Mouse (Mus musculus) layer of hippocampus, adult 9-11 months (tissue): Measurements from ENCODE around the gene Vps13a.
A peak's percentile ranks its signal among the peaks of the same experiment; 100 is the strongest.

ENCODE experiments used
- DNase-seq: peaks from one replicate; pipeline ENCODE4 v3.0.0; 2022

The Vps13a gene

DNA sequence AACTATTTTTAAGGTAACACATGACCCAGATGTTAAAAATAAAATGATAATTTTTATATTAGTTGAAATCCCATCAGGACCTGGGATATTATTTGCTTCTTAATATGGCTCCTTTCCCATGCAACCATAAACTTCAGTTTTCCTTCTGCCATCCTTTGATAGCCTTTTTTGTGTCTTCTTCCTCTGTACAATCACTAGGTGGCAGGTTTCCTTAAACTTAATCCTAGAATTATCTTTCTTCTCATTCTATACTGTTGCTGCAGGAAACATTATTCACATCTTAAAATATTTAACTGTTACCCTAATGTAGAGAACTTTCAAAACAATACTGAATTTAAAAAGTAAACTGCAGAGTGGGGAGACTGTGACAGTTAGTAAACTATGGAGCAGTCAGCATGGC, 24.9 kb downstream of the Vps13a start:
- no peak for DNase-seq

- DNase-seq: no peak
Observed at GRCm38 (mm10) chr19:16755226-16755625, 25.5 kb downstream of the Vps13a start.

DNA sequence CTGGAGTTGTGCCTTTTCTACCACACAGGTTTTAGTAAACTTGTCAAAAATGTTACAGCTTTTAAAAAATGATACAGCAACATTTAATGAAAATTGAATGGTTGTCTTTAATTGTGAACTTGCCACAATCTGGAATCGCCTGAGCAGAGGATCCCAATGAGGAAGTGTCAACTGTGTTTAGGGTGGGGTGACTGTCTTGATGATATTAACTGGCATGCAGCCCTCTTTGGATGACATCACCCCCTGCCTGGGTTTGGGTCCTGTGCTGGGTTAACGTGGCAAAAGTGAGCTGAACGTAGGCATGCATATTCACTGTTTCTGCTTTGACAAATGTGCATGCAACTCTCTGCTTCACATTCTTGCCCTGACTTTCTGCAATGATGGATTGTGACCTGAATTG, 27.6 kb downstream of the Vps13a start:
- no peak for DNase-seq

DNA sequence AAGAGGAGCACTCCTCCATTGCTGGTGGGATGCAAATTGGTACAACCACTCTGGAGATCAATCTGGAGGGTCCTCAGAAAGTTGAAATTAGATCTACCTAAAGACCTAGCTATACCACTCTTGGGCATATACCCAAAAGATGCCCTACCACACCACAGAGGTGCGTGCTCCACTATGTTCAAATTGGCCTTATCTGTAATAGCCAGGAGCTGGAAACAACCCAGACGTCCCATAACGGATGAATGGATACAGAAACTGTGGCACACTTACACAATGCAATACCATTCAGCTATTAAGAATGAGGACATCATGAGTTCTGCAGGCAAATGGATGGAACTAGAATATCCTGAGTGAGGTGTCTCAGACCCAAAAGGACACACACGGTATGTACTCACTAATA, 43.9 kb downstream of the Vps13a start:
- no peak for DNase-seq

- DNase-seq: no peak
Observed at GRCm38 (mm10) chr19:16728729-16729128, 52.0 kb downstream of the Vps13a start.

DNA sequence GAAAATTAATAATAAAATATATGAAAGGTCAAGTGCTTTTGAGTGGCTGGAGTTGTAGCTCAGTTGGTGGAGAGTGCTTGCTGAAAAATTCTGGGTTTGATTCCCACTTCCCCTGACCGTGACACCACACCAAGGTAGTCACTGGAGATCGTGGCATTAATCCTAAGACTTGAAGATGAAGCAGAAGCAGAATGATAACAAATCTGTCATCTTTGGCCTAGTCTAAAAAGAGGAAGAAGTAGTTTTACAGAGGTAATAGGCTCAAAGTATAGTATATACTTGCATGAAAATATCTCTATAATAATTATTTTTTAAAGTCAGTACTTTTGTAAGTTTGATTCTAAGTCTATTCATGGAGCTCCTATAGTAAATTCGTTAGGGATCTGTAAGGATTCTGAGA, 65.5 kb downstream of the Vps13a start:
- DNase-seq: no peak

DNA sequence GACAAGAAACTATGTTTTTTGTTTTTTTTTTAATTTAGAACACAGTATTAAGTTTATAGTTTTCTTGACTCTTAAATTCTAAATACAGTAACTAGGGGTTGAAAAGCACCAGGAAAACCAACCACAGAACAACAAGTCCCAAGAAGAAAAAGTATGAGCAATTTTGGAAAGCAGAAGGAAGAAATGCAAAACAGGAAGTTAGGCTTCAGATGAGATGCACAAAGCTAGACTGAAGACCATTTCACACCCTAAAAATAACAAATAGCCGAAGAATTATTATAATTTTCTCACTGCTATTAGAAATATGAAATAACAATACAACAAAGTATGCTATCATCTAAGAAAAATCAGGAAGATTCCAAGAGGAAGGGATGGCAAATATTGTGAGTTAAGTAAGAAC, 78.9 kb downstream of the Vps13a start:
- DNase-seq: no peak

- DNase-seq: no peak
Observed at GRCm38 (mm10) chr19:16684922-16685321, 95.8 kb downstream of the Vps13a start.

GRCm38 (mm10) chr19:16684210-16684609, 96.5 kb downstream of the Vps13a start:
- no peak for DNase-seq

GRCm38 (mm10) chr19:16625610-16626395, 154.9 kb downstream of the Vps13a start:
- no peak for DNase-seq

- DNase-seq: no peak
Observed at GRCm38 (mm10) chr19:16624994-16625393, 155.7 kb downstream of the Vps13a start.

- DNase-seq: no peak
Observed at GRCm38 (mm10) chr19:16623154-16623553, 157.6 kb downstream of the Vps13a start.

- no peak for DNase-seq
Observed at GRCm38 (mm10) chr19:16607634-16608033, 173.1 kb downstream of the Vps13a start.

DNA sequence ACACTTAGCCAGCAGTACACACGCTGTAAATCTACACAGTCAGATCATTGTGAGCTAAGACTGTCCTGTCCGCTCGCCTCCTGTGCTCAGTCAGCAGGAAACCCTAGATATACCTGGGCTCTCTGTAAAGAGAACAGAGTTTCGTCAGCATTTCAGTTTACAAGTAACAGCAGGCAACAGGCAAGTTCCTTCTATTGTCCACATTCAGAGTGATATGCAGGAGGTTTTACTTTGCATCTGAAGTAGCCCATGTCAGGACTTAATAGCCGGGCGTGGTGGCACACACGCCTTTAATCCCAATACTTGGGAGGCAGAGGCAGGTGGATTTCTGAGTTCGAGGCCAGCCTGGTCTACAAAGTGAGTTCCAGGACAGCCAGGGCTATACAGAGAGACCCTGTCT, 178.7 kb downstream of the Vps13a start:
- DNase-seq: no peak

DNA sequence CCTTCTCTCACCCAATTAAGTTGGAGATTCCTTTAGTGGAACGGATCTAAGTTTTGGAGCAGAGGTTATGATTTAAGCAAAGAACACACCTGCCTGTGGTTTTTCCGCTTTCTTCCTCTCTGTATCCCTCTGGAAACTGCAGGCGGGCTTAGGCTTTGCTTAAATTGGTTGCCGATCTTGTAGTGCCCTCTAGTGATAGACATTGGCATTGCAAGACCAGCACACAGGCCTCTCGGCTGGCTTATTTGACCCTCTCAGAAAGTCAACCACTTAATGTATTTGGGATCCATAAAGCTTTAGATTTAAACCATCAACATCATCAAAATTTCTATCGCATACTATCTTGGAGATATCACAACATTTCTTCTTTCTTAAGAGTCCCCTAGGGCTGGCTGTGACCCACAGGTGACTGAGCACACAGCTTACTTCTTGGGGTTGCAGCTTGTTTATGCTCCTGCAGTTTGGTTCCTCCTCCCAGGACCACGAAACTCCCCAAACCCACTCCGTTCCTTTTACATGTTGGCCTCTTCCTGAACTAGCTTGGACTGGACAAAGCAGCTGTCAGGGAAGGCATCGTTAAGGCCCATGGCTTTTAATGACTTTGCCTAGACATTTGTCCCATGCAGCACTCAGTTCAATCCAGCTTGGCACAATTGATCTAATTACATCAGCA, 181.3 kb downstream of the Vps13a start:
- peak; percentile 71 for DNase-seq

- no peak for DNase-seq
Observed at GRCm38 (mm10) chr19:16598653-16599297, 182.0 kb downstream of the Vps13a start.

GRCm38 (mm10) chr19:16597216-16597615, 183.5 kb downstream of the Vps13a start:
- no peak for DNase-seq

DNA sequence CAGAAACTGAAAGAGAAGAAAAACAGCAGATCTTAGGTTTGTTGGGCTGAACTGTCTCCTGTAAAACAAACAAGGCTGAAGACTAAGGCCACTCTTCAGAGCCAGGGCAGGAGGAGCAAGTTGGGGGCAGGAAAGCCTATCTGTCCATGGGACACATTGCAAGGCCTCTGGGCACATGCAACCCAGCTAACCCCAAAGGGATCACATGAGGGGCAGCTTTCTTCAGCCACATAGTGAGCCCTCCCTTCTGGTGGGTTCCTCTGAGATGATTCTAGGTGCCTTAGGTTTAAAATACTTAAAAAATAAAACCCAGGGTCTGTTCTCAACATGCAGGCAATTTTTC, 186.8 kb downstream of the Vps13a start:
- no peak for DNase-seq

GRCm38 (mm10) chr19:16593256-16593974, 187.3 kb downstream of the Vps13a start:
- DNase-seq: peak; percentile 76

DNA sequence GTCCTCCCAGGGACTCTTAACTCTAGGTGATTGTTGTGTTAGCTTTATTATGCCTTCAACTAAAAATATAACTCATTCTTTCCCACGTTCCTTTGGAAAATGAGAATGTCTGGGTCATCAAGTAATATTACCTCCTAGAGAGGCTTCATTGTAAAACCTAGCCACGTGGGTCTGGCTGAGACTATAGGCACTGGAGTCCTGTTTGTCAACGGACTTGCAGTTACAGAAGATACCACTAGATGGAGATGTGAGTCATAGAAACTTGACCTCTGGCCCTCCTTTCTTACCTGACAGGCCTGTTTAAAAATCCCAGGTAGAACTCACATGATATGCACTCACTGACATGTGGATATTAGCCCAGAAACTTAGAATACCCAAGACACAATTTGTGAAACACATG, 195.4 kb downstream of the Vps13a start:
- DNase-seq: no peak

DNA sequence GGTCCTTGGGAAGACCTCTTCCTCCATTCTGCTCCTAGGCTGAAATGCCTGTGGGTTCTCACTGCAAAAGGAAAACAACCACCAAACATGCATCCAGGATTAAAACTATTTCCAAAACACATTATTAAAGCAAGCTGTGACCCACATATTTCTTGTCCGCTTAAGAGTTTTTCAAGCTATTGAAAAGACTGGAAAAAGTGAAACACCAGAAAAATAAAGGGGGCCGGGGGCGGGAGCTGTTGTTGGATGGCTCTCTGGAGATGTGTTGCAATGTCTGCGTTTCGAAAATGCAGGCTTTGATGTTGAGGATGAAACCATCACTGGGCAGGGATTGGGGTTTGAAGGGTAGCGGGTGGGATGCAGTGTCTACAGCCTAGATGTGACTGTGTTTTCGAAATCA, 196.2 kb downstream of the Vps13a start:
- no peak for DNase-seq

DNA sequence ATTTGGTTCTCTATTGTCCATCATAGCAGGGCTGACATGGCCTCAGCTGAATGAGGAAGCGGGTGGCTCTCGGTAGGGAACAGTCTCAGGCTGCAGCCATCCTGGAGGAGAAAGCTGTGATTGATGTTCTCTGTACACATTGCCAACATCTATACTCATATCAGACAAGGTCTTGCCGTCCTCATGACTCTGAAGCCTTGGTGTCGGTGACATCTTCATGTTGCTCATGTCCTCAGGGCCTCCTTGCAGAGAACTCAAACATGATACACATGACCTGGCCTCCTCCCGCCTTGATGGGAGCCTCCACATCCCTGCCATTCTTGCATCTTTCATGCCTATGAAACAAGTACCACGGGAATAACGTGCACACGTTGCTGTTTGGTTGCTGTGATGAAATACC, 200.2 kb downstream of the Vps13a start:
- no peak for DNase-seq

DNA sequence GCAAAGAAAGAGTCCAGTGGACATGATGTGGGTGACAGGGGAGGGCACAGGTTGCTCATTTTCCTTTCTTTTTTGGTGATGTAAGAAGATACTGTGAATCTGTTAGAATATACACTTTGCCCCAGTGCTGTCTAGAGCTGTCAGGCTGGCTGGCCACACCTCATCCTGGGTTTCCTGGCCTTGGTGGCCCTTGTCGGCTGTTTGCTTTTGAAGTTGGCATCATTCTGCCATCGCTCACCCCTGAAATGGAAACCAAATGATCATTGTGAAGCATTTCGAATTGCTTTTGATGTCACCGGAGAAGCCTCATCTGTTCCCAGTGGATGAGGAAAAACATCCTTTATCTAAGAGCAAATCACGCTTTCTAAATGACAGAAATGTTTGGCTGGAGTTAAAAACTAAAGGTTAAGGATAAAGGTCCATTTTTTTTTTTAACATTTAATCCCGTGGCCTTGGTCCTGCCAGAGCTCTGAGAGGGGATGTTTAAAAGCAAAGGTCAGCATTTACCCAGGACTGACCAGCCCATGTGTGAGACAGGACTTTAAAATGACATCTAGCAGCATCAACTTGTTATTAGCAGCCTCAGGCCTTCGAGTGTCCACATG, 201.0 kb downstream of the Vps13a start:
- no peak for DNase-seq
